Mouse (Mus musculus) thymus, postnatal 14 days (tissue): ENCODE results near the gene Asphd1.

Source experiments
- DNase-seq: peaks from one replicate; pipeline ENCODE4 v3.0.0; 2021

Gene Asphd1

DNA sequence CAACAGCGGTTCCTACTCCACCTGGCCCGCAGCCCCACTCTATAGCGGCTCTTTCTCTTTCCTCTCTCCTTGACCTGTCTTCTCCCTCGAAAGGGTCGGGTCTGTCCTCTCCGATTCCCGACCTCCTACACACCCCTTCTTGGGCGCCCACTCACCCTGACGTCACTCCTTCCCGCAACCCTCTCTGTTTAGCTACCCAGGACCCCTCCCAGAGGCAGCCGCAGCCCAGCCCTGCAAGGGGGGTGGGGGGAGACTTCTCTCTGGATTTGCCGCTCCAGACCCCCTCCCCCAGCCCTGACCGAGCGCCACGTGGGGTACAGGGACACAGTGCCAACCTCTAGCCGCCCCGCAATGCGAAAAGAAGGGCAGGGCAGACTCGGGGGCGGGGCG, at the start of gene Asphd1:
Gene Asphd1 (minus strand): TSS at position 180 of the 390 bp plus-strand sequence.
- no peak for DNase-seq

- DNase-seq, result peak; percentile 37
Measured at GRCm38 (mm10) chr7:126996449-126996848, 47.1 kb upstream of the Asphd1 start.

- DNase-seq, result peak; percentile 72
Measured at GRCm38 (mm10) chr7:126988816-126989215, 39.4 kb upstream of the Asphd1 start.

- peak; percentile 62 for DNase-seq
Measured at GRCm38 (mm10) chr7:126986319-126986718, 36.9 kb upstream of the Asphd1 start.

- DNase-seq, result no peak
Measured at GRCm38 (mm10) chr7:126984667-126985444, 35.5 kb upstream of the Asphd1 start.

- DNase-seq, result no peak
Measured at GRCm38 (mm10) chr7:126983113-126983512, 33.7 kb upstream of the Asphd1 start.

DNA sequence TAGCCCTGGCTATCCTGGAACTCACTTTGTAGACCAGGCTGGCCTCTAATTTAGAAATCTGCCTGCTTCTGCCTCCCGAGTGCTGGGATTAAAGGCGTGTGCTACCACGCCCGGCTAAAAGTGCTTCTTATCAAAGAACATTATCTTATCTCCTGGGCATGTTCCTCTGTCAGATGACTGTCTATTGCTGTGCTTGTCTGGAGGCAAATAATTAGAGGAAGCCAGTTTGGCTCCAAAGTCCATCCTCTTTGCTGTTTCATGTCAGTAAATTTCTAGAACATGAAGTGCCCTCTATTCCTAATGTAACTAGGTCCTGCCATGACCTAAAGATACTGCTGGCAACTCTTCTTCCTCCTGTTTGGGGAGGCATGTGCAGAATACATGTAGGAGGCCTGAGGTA, 32.7 kb upstream of the Asphd1 start:
- no peak for DNase-seq

- DNase-seq, result no peak
Measured at GRCm38 (mm10) chr7:126981601-126982000, 32.2 kb upstream of the Asphd1 start.

GRCm38 (mm10) chr7:126978841-126979240, 29.5 kb upstream of the Asphd1 start:
- DNase-seq, result peak; percentile 19

DNA sequence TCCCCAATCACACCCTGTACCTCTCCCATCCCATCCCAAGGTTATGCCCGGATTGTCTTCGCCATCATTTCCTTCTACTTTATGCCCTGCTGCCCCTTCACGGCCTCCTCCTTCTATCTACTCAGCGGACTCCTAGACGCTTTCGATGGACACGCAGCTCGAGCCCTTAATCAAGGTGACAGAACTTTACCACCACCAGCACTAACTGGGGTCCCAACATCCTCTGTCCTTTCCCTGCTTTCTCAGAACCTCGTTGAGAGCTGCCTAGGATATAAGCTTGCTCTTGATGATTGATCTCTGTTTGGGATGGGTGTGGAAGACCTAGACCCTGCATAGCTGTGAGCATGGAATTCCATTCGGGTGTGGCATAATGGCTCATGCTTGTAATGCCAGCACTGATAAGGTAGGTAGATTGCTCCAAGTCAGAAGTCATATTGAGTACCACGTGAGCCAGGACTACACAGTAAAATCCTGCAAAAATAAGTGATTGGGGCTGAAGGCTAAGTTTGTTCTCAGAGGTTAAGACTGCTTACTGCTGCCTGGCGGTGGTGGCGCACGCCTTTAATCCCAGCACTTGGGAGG, 27.6 kb upstream of the Asphd1 start:
- no peak for DNase-seq

DNA sequence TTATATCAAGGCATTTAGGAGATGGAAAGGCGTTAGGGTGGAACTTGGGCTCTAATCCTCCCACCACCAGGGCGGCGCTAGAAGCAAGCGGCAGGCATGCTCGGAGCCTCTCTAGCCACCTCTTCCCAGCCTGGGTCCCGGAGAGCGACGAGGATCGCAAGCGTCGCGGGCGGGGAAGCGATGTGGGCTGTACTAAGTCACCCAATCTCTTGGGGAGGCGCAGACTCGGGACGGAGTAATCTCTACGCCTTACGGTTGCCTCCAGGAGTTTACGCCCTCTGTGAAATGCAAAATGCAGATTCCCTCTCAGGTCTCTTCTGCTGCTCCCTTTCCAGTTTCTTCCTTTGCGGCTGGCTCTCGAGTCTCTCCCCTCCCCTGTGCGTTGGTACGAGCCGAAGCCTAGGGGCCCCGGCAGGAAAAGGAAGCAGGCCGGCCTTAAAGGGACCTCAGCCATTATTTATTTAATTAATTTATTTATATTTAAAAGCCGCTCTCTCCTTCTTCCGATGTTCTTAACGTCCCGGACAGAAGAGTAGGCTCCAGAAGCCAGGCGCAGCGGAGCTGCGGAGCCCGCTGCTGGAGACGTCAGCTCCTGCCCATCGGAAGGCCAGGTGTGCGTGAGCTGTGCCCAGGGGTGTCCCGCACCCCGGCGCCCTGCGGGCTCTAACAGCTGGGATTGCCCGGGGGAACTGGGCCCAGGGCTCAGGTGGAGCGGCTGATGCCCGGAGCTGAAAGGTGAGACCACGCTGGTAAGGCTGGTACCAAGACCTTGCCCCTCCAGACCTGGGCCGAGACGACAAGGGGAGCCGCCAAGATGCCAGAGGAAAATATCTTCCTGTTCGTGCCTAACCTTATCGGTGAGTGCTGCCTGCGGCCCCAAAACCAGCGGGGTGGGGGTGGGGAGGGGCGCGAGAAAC, 26.8 kb upstream of the Asphd1 start, which contains the start of gene Cdiptos:
Gene Cdiptos (minus strand): TSS at position 149 of the 917 bp plus-strand sequence.
- peak; percentile 97 for DNase-seq

DNA sequence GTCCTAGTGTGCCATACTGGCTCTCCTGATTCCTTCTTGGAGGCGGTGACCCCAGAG, 26.3 kb upstream of the Asphd1 start, which contains the start of gene Cdipt:
Gene Cdipt (plus strand): TSS at position 22 of the 57 bp plus-strand sequence.
- no peak for DNase-seq

- DNase-seq, result no peak
Measured at GRCm38 (mm10) chr7:126975493-126975892, 26.1 kb upstream of the Asphd1 start.

GRCm38 (mm10) chr7:126967361-126967760, 18.0 kb upstream of the Asphd1 start:
- no peak for DNase-seq

GRCm38 (mm10) chr7:126965568-126965967, 16.2 kb upstream of the Asphd1 start:
- no peak for DNase-seq

GRCm38 (mm10) chr7:126963548-126964286, 14.3 kb upstream of the Asphd1 start:
- DNase-seq, result peak; percentile 58

GRCm38 (mm10) chr7:126961965-126962364, 12.6 kb upstream of the Asphd1 start:
- DNase-seq, result no peak

- DNase-seq, result no peak
Measured at GRCm38 (mm10) chr7:126961095-126961494, 11.7 kb upstream of the Asphd1 start.

GRCm38 (mm10) chr7:126959780-126960179, 10.4 kb upstream of the Asphd1 start:
- DNase-seq, result no peak

GRCm38 (mm10) chr7:126955125-126955524, 5.7 kb upstream of the Asphd1 start:
- DNase-seq, result no peak

DNA sequence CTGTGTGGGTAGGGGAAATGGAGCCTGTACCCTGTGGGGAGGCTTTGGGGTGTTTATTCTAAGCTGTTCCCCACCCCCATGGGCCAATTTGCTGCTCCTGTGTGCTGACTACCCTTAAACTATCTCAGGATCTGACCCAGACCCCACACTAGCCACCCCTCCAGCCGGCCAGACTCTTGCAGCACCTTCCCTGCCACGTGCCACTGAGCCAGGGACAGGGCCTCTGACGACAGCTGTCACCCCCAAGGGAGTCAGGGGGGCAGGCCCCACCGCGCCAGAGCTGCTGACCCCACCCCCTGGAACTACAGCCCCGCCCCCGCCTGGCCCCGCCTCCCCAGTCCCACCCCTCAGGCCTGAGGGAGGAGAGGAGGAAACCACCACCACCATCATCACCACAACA, 3.3 kb upstream of the Asphd1 start:
- DNase-seq, result peak; percentile 19

- DNase-seq, result no peak
Measured at GRCm38 (mm10) chr7:126951741-126952140, 2.4 kb upstream of the Asphd1 start.
